Mouse (Mus musculus) spleen, adult 2 months (tissue): ENCODE measurements at regions not wholly inside any gene's neighbourhood (a gene's known extent, or its start where the extent isn't known, plus 50 kb on each side); places are given as distances from the start of the nearest gene placed in this dataset.

ENCODE experiments used
- DNase-seq, 2 experiments: peaks; one replicate each; pipeline versions ENCODE4 v3.0.0 to v3.0.0-alpha.2; 2012 to 2021; ENCODE audit warnings: low spot score in 2 of 2, low read depth in 1 of 2
- H3K27ac ChIP-seq: fragments of 200-500 bp; 2 replicates; pipeline ENCODE4 v1.5.1; 2012; ENCODE audit warnings: low read length, inconsistent platforms; ENCODE audit not compliant: insufficient read depth
- H3K27me3 ChIP-seq: fragments of 200-500 bp; 2 replicates; pipeline ENCODE4 v1.6.1; 2012; ENCODE audit warnings: mild to moderate bottlenecking, moderate library complexity, low read length, inconsistent platforms; ENCODE audit not compliant: control insufficient read depth, insufficient read depth
- H3K36me3 ChIP-seq: fragments of 200-500 bp; 2 replicates; pipeline ENCODE4 v1.6.1; 2012; ENCODE audit warnings: mild to moderate bottlenecking, low read length, inconsistent platforms; ENCODE audit not compliant: control insufficient read depth, insufficient read depth
- H3K4me1 ChIP-seq: fragments of 200-500 bp; 2 replicates; pipeline ENCODE4 v1.6.1; 2011; ENCODE audit warnings: inconsistent platforms; ENCODE audit not compliant: control insufficient read depth, insufficient read depth, insufficient read length
- H3K4me3 ChIP-seq: fragments of 200-500 bp; 2 replicates; pipeline ENCODE4 v1.5.1; 2011; ENCODE audit warnings: mild to moderate bottlenecking, inconsistent platforms; ENCODE audit not compliant: insufficient read depth, insufficient read length; ENCODE audit errors: extremely low read depth
- CTCF ChIP-seq: fragments of 200-500 bp; IDR thresholded peaks from 2 replicates; pipeline ENCODE4 v1.5.1; 2011; ENCODE audit warnings: mild to moderate bottlenecking, inconsistent platforms; ENCODE audit not compliant: insufficient read depth, insufficient read length, insufficient replicate concordance; ENCODE audit errors: extremely low read depth
- POLR2A ChIP-seq: fragments of 200-500 bp; IDR thresholded peaks from 2 replicates; pipeline ENCODE4 v1.6.1; 2011; ENCODE audit warnings: low read depth, low read length, inconsistent platforms
- WGBS: fragments of 180-500 bp; shearing (Covaris S2); methylation state at CpG from one replicate; pipeline ENCODE4 v1.1.7; 2018; 5-methylcytosine and 5-hydroxymethylcytosine counted together

GRCm38 (mm10) chr2:170269926-170270577 is 122.1 kb upstream of the Zfp217 start:
- TF ChIP-seq CTCF (no peak), POLR2A (no peak)
- Histone ChIP-seq H3K27ac (no peak overlapping the region), H3K36me3 (no peaks in the 10 kb centered on the region), H3K4me3 (no peak overlapping the region), H3K4me1 (no peaks in the 10 kb centered on the region), H3K27me3 (no peaks in the 10 kb centered on the region)
- no peak for DNase-seq
- WGBS, result 82% methylated on average over 11 of the region's 11 CpGs

- Histone ChIP-seq H3K36me3 (no peaks in the 10 kb centered on the region), H3K4me3 (no peak overlapping the region), H3K27ac (no peak overlapping the region), H3K4me1 (no peaks in the 10 kb centered on the region; the same call in 1 of the 2 replicates), H3K27me3 (no peaks in the 10 kb centered on the region)
- 86% methylated on average over 8 of the region's 8 CpGs for WGBS
- no peak for TF ChIP-seq CTCF
- DNase-seq, result no peak
These were observed 120.2 kb upstream of the Zfp217 start for GRCm38 (mm10) chr2:170268080-170268479.

- 64% methylated on average over 12 of the region's 12 CpGs for WGBS
- Histone ChIP-seq H3K27me3 (no peaks in the 10 kb centered on the region), H3K4me3 (no peak overlapping the region), H3K27ac (no peak overlapping the region), H3K4me1 (no peaks in the 10 kb centered on the region; the same call in 1 of the 2 replicates), H3K36me3 (no peaks in the 10 kb centered on the region)
- TF ChIP-seq CTCF, result no peak
- no peak for TF ChIP-seq POLR2A
- DNase-seq, result no peak
These were observed 119.2 kb upstream of the Zfp217 start for GRCm38 (mm10) chr2:170267152-170267551.

GRCm38 (mm10) chr2:170266407-170267101 is 118.7 kb upstream of the Zfp217 start:
- 30% methylated on average over 16 of the region's 16 CpGs for WGBS
- Histone ChIP-seq H3K27ac (no peak overlapping the region), H3K4me3 (peak overlapping the region; percentile 41; the same call in 1 of the 2 replicates), H3K36me3 (no peaks in the 10 kb centered on the region), H3K27me3 (no peaks in the 10 kb centered on the region), H3K4me1 (no peaks in the 10 kb centered on the region; the same call in 1 of the 2 replicates)
- TF ChIP-seq CTCF (peak; percentile 13; the same call in 1 of the 2 replicates), POLR2A (no peak)
- DNase-seq, result peak in 1 of 2 experiments; percentile 30

- H3K4me3 ChIP-seq, result no peak overlapping the region
- no peak overlapping the region for H3K27ac ChIP-seq
- WGBS, result 81% methylated on average over 4 of the region's 4 CpGs
- no peaks in the 10 kb centered on the region for H3K27me3 ChIP-seq
- TF ChIP-seq CTCF (no peak), POLR2A (no peak)
- H3K36me3 ChIP-seq, result no peaks in the 10 kb centered on the region
- DNase-seq, result no peak
- no peaks in the 10 kb centered on the region; the same call in 1 of the 2 replicates for H3K4me1 ChIP-seq
These were observed 115.7 kb upstream of the Zfp217 start for GRCm38 (mm10) chr2:170263594-170263993.

- Histone ChIP-seq H3K27ac (no peak overlapping the region), H3K27me3 (no peaks in the 10 kb centered on the region), H3K36me3 (no peaks in the 10 kb centered on the region), H3K4me1 (no peaks in the 10 kb centered on the region; the same call in 1 of the 2 replicates), H3K4me3 (no peak overlapping the region)
- TF ChIP-seq POLR2A, result no peak
- no peak for TF ChIP-seq CTCF
- WGBS, result 100% methylated on average over 2 of the region's 2 CpGs
- no peak for DNase-seq
These were observed 113.3 kb upstream of the Zfp217 start for GRCm38 (mm10) chr2:170261191-170261590.
